Comparison of ENCODE assay signal across 18 mouse cellular contexts in the genomic region with DNA sequence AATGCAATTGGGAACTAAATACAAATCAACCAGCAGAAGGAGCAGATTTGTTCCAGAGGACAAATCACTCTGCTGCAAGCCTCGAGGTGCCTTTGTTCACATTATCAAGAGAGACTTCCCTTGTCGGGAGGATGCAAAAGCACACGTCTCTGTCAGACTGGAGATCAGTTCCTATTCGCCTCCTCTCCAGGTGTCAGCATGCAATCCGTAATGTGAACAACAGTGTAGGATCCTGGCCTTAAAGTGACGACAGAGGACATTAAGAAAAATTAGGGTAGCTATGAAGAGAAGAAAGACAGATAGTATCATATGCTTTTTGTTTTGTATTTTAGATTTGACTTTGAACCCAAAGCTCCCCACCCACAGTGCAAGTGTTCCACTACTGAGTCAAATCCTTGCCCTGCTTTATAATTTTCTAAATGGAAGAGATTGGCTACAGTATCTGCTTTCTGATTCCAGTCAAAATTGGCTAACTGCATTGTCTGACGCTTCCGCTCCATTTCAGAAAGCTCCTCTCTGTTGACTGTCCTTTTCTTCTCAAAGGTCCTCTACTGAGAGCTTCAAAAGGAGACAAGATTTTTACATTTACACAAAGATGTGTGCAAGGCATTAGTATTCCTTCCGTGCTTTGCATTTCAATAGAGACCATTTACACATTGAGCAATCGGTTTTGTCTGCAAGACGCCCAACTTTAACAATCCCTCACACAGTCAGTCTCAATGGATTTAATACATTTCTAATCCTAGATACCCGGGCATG. TPM values are rescaled to one million over a fixed set of nuclear protein-coding genes. Genes with fewer than 3 reads are reported as not detected.
DNase-seq lines count a peak whose midpoint lies in the region; ATAC-seq and TF ChIP-seq lines count a peak whose summit lies in the region.
"Had no signal": no experiment of that assay in that cellular context is flagged by ENCODE, and none has a peak within 500 bp of the region (broad histone marks: within the 10 kb centered on the region; RNA-seq: fewer than 3 reads in every experiment).

No protein-coding gene starts in this region.

- no peak overlapping the region for H3K4me2 ChIP-seq in forebrain, embryonic 15.5 days (replicated peaks)
- peak overlapping the region; percentile 7; the same call in 1 of the 2 replicates for H3K4me2 ChIP-seq in hindbrain, postnatal 0 days (ENCODE audit: low read depth, low read length)
- peak overlapping the region; percentile 28 for H3K4me2 ChIP-seq in neural tube, embryonic 12.5 days (replicated peaks)

- no peak overlapping the region for H3K9ac ChIP-seq in forebrain, embryonic 15.5 days (replicated peaks)
- H3K9ac ChIP-seq in hindbrain, postnatal 0 days (replicated peaks; ENCODE audit: low read length), result no peak overlapping the region
- H3K9ac ChIP-seq in neural tube, embryonic 12.5 days, result no peak overlapping the region
- H3K9ac ChIP-seq: liver, embryonic 14.5 days had no signal

- no peaks in the 10 kb centered on the region for H3K36me3 ChIP-seq in forebrain, embryonic 10.5 days (replicated peaks)
- H3K36me3 ChIP-seq in forebrain, embryonic 15.5 days, result no peaks in the 10 kb centered on the region
- no peaks in the 10 kb centered on the region for H3K36me3 ChIP-seq in hindbrain, postnatal 0 days (ENCODE audit: insufficient read depth, low read length)
- H3K36me3 ChIP-seq in neural tube, embryonic 12.5 days, result no peaks in the 10 kb centered on the region
- H3K36me3 ChIP-seq: heart, embryonic 13.5 days had no signal

- 11% methylated on average over 12 of the region's 12 CpGs for WGBS in forebrain, embryonic 10.5 days
- 6% methylated on average over 12 of the region's 12 CpGs for WGBS in forebrain, embryonic 15.5 days
- 20% methylated on average over 12 of the region's 12 CpGs for WGBS in hindbrain, postnatal 0 days
- 13% methylated on average over 12 of the region's 12 CpGs for WGBS in neural tube, embryonic 12.5 days

- H3K4me3 ChIP-seq in forebrain, embryonic 10.5 days, result peak overlapping the region; percentile 70; the same call in 1 of the 2 replicates
- H3K4me3 ChIP-seq in forebrain, embryonic 15.5 days, result no peak overlapping the region
- H3K4me3 ChIP-seq in hindbrain, postnatal 0 days (ENCODE audit: low read length), result no peak overlapping the region
- no peak overlapping the region for H3K4me3 ChIP-seq in neural tube, embryonic 12.5 days

- no peak overlapping the region for H3K27ac ChIP-seq in forebrain, embryonic 10.5 days
- H3K27ac ChIP-seq in forebrain, embryonic 15.5 days (replicated peaks), result no peak overlapping the region
- H3K27ac ChIP-seq in hindbrain, postnatal 0 days, result peak overlapping the region; percentile 9; the same call in 1 of the 2 replicates
- H3K27ac ChIP-seq in neural tube, embryonic 12.5 days, result no peak overlapping the region
- H3K27ac ChIP-seq: heart, embryonic 13.5 days; liver, embryonic 14.5 days had no signal

- peaks cover 67% of the 10 kb centered on the region for H3K27me3 ChIP-seq in forebrain, embryonic 10.5 days (ENCODE audit: poor library complexity, severe bottlenecking)
- H3K27me3 ChIP-seq in forebrain, embryonic 15.5 days, result no peaks in the 10 kb centered on the region
- H3K27me3 ChIP-seq in hindbrain, postnatal 0 days (ENCODE audit: insufficient read depth, low read length), result no peaks in the 10 kb centered on the region
- 0 out of 2 replicates have a peak, but pooled peaks cover 4% of the 10 kb centered on the region for H3K27me3 ChIP-seq in neural tube, embryonic 12.5 days (replicated peaks)

- no peak for DNase-seq in forebrain, embryonic 10.5 days (ENCODE audit: extremely low spot score, low spot score)
- DNase-seq in ZHBTc4 (ENCODE audit: low read depth, low spot score) (peak; percentile 73), MN1 (ENCODE audit: low spot score) (no peak)
- peak; percentile 45 for DNase-seq in hindbrain, postnatal 0 days (ENCODE audit: low spot score)
- DNase-seq in Muller cell, postnatal 12 days (ENCODE audit: inconsistent ontology term), result no peak
- no peak for DNase-seq in gastrocnemius, postnatal 25 days
- DNase-seq: adrenal gland, adult 8-10 months; cerebellum, adult 18-20 months; gastrocnemius, postnatal 10 days; kidney, adult 2 months; kidney, postnatal 4 days; lung, postnatal 14 days; right cerebral cortex, adult 18-20 months; thymus, postnatal 14 days had no signal

- 0 out of 2 replicates have a peak, but pooled peaks have one; percentile 3 for TF ChIP-seq CTCF in hindbrain, postnatal 0 days (IDR thresholded peaks at IDR 0.05; ENCODE audit: low read depth)

- H3K4me1 ChIP-seq in forebrain, embryonic 10.5 days, result peaks cover 41% of the 10 kb centered on the region
- H3K4me1 ChIP-seq in forebrain, embryonic 15.5 days, result peaks cover 27% of the 10 kb centered on the region
- 0 out of 2 replicates have a peak, but pooled peaks cover 2% of the 10 kb centered on the region for H3K4me1 ChIP-seq in hindbrain, postnatal 0 days (ENCODE audit: insufficient read depth, low read length)
- peaks cover 4% of the 10 kb centered on the region; the same call in 1 of the 2 replicates for H3K4me1 ChIP-seq in neural tube, embryonic 12.5 days

- ATAC-seq in forebrain, embryonic 15.5 days (replicated peaks), result no peak
- ATAC-seq in hindbrain, postnatal 0 days, result no peak
- ATAC-seq in neural tube, embryonic 12.5 days (ENCODE audit: low FRiP score, low read depth), result peak; percentile 15; the same call in 1 of the 2 replicates

- H3K9me3 ChIP-seq in forebrain, embryonic 10.5 days, result no peaks in the 10 kb centered on the region
- no peaks in the 10 kb centered on the region for H3K9me3 ChIP-seq in forebrain, embryonic 15.5 days
- H3K9me3 ChIP-seq in hindbrain, postnatal 0 days (ENCODE audit: low read length), result no peaks in the 10 kb centered on the region
- H3K9me3 ChIP-seq in neural tube, embryonic 12.5 days, result no peaks in the 10 kb centered on the region
- H3K9me3 ChIP-seq: heart, embryonic 13.5 days had no signal

RNA-seq across cellular contexts. Expression of a gene that starts 8.9 kb away (rescaled TPM):
- 4.4 and 4.6 TPM in 2 replicates for polyA plus RNA-seq in forebrain, embryonic 10.5 days (2016; fragmentation: Nextera tagmentation; extraction: Ambion mirVana)
- polyA plus RNA-seq in forebrain, embryonic 15.5 days (2015; fragmentation: Nextera tagmentation; extraction: Ambion mirVana), result 6.2 and 6.8 TPM in 2 replicates
- 2.5 and 2.9 TPM in 2 replicates for total RNA-seq in hindbrain, postnatal 0 days (2014; rRNA removed)
- 6.6 and 6.8 TPM in 2 replicates for polyA plus RNA-seq in hindbrain, postnatal 0 days (2015; fragmentation: Nextera tagmentation; extraction: Ambion mirVana)
- polyA plus RNA-seq in neural tube, embryonic 12.5 days (2016; fragmentation: Nextera tagmentation; extraction: Ambion mirVana), result 6.1 and 7.6 TPM in 2 replicates
- total RNA-seq in gastrocnemius, postnatal 25 days (2021), result under 1 TPM; 0.64 to 0.80 TPM

Comparison
In these comparisons a context has a peak if more than half of its experiments do, and no peak if none do; other contexts are left out.
1. DNase-seq: peak in ZHBTc4 (single experiment) and hindbrain, postnatal 0 days (single experiment); none in forebrain, embryonic 10.5 days (single experiment), Muller cell, postnatal 12 days (single experiment), MN1 (single experiment) and gastrocnemius, postnatal 25 days (single experiment).